8 mouse cellular contexts compared by ENCODE assay signal in the genomic region with DNA sequence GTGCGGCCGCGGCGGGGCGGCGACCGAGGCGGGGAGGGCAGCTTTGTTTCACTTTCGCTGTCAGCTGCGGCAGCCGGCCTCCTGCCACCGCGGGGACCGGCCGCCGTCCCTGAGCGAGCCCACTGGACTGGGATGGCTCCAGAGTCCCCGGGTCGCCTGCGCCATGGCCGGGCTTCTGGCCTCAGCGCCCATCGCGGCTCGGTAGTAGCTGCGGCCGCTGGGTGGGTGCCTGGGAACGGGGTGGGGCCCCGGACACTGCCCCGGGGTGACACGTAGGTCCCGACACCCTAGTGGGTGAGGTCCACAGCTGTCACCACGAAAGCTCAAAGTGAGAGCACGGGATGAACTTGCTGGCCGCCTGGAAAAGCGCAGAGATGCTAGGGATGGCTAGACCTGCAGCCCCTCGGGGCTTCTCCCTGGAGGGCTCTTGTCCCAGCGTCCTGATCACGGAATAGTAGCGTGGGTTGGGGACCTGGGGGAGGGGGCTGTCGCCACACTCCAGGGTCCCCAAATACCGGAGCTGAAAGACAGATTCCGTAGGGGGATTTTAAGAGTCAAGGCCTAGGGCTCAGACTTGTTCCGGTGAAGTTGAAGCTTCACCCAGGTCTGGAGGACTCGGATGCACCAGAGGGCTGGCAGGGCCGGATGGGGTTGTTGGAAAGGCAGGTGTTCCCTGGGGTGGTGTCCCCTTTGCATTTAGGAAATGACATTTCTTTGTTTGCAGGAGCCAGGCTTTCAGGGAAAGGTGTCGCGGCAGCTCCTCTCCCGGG. TPM values are rescaled to one million over a fixed set of nuclear protein-coding genes. Genes with fewer than 3 reads are reported as not detected.
DNase-seq lines count a peak whose midpoint lies in the region; ATAC-seq and TF ChIP-seq lines count a peak whose summit lies in the region.

No protein-coding gene starts in this region.

- H3K36me3 ChIP-seq in heart, embryonic 13.5 days = peaks cover 4% of the 10 kb centered on the region; the same call in 1 of the 2 replicates
- H3K36me3 ChIP-seq in limb, embryonic 10.5 days = no peaks in the 10 kb centered on the region
- H3K36me3 ChIP-seq in midbrain, postnatal 0 days (ENCODE audit: insufficient read depth, low read length) = no peaks in the 10 kb centered on the region

- DNase-seq in left cerebral cortex, postnatal 4 days = peak; percentile 32
- no peak for DNase-seq in left cerebral cortex, adult 18-20 months (ENCODE audit: low spot score in 2 of 2)
- peak; percentile 59 for DNase-seq in R1 (ENCODE audit: low read depth, low spot score)
- peak; percentile 58 for DNase-seq in embryo, embryonic 9.5 days (ENCODE audit: extremely low spot score)
- peak; percentile 48 for DNase-seq in limb, embryonic 10.5 days (ENCODE audit: low spot score)
- DNase-seq in midbrain, postnatal 0 days (ENCODE audit: low spot score) = peak; percentile 22
- DNase-seq in thymus, postnatal 4 days = peak; percentile 67

- intact Hi-C loops in left cerebral cortex, postnatal 4 days (cut with DNase I) = no loop called here

- WGBS in heart, embryonic 13.5 days = under 1% methylated on average over 49 of the region's 49 CpGs
- 2% methylated on average over 46 of the region's 49 CpGs for WGBS in limb, embryonic 10.5 days
- WGBS in midbrain, postnatal 0 days = under 1% methylated on average over 42 of the region's 49 CpGs

- H3K4me3 ChIP-seq in heart, embryonic 13.5 days = peak overlapping the region; percentile 99
- peak overlapping the region; percentile 91 for H3K4me3 ChIP-seq in limb, embryonic 10.5 days
- peak overlapping the region; percentile 86 for H3K4me3 ChIP-seq in midbrain, postnatal 0 days (ENCODE audit: low read depth, low read length)

- H3K4me2 ChIP-seq in heart, embryonic 13.5 days = peak overlapping the region; percentile 91
- H3K4me2 ChIP-seq in midbrain, postnatal 0 days (ENCODE audit: low read depth, low read length, poor library complexity, severe bottlenecking) = peak overlapping the region; percentile 92

- no peak for TF ChIP-seq CTCF in midbrain, postnatal 0 days (IDR thresholded peaks at IDR 0.05)

- H3K27ac ChIP-seq in heart, embryonic 13.5 days (replicated peaks) = peak overlapping the region; percentile 98
- H3K27ac ChIP-seq in limb, embryonic 10.5 days = peak overlapping the region; percentile 93
- peak overlapping the region; percentile 96 for H3K27ac ChIP-seq in midbrain, postnatal 0 days (ENCODE audit: low read depth, low read length)

- no peaks in the 10 kb centered on the region for H3K9me3 ChIP-seq in heart, embryonic 13.5 days
- no peaks in the 10 kb centered on the region for H3K9me3 ChIP-seq in limb, embryonic 10.5 days (replicated peaks)
- H3K9me3 ChIP-seq in midbrain, postnatal 0 days (ENCODE audit: low read length) = no peaks in the 10 kb centered on the region

- ATAC-seq in heart, embryonic 13.5 days (ENCODE audit: extremely low read depth, insufficient number of reproducible peaks, low FRiP score, low TSS enrichment) = peak; percentile 48; the same call in 1 of the 2 replicates
- peak; percentile 47; the same call in 1 of the 2 replicates for ATAC-seq in midbrain, postnatal 0 days (ENCODE audit: low FRiP score)

- H3K9ac ChIP-seq in heart, embryonic 13.5 days = peak overlapping the region; percentile 99
- H3K9ac ChIP-seq in midbrain, postnatal 0 days (replicated peaks; ENCODE audit: low read length, poor library complexity, severe bottlenecking) = peak overlapping the region; percentile 98

- peaks cover 66% of the 10 kb centered on the region for H3K4me1 ChIP-seq in heart, embryonic 13.5 days
- H3K4me1 ChIP-seq in limb, embryonic 10.5 days = peaks cover 44% of the 10 kb centered on the region
- H3K4me1 ChIP-seq in midbrain, postnatal 0 days (ENCODE audit: insufficient read depth, low read length) = peaks cover 9% of the 10 kb centered on the region

- no peaks in the 10 kb centered on the region for H3K27me3 ChIP-seq in heart, embryonic 13.5 days (replicated peaks)
- no peaks in the 10 kb centered on the region for H3K27me3 ChIP-seq in limb, embryonic 10.5 days (ENCODE audit: low read depth, poor library complexity, severe bottlenecking)
- no peaks in the 10 kb centered on the region for H3K27me3 ChIP-seq in midbrain, postnatal 0 days (ENCODE audit: insufficient read depth, low read length)

RNA-seq across cellular contexts. Expression of a gene that starts 0.6 kb away (rescaled TPM):
- total RNA-seq in left cerebral cortex, postnatal 4 days (2021) = 100 to 1,000 TPM; 407 to 423 TPM
- total RNA-seq in left cerebral cortex, adult 18-20 months (2021) = 100 to 1,000 TPM; 305 to 313 TPM
- polyA plus RNA-seq in heart, embryonic 13.5 days (2015; fragmentation: Nextera tagmentation; extraction: Ambion mirVana) = 74.2 and 79.3 TPM in 2 replicates
- polyA plus RNA-seq in limb, embryonic 10.5 days (2016; fragmentation: Nextera tagmentation; extraction: Ambion mirVana) = 37.2 and 41.7 TPM in 2 replicates
- 395 and 494 TPM in 2 replicates for total RNA-seq in midbrain, postnatal 0 days (2014; rRNA removed)
- 336 and 360 TPM in 2 replicates for polyA plus RNA-seq in midbrain, postnatal 0 days (2015; fragmentation: Nextera tagmentation; extraction: Ambion mirVana)

RNA-seq across cellular contexts. Expression of a gene that starts 31.2 kb away (rescaled TPM):
- 10 to 100 TPM; 20.2 to 26.4 TPM for total RNA-seq in left cerebral cortex, postnatal 4 days (2021)
- total RNA-seq in left cerebral cortex, adult 18-20 months (2021) = 10 to 100 TPM; 13.0 to 18.8 TPM
- 64.3 and 67.7 TPM in 2 replicates for polyA plus RNA-seq in heart, embryonic 13.5 days (2015; fragmentation: Nextera tagmentation; extraction: Ambion mirVana)
- 159 and 167 TPM in 2 replicates for polyA plus RNA-seq in limb, embryonic 10.5 days (2016; fragmentation: Nextera tagmentation; extraction: Ambion mirVana)
- 12.0 and 15.2 TPM in 2 replicates for total RNA-seq in midbrain, postnatal 0 days (2014; rRNA removed)
- polyA plus RNA-seq in midbrain, postnatal 0 days (2015; fragmentation: Nextera tagmentation; extraction: Ambion mirVana) = 22.0 and 22.1 TPM in 2 replicates

RNA-seq across cellular contexts. Expression of a gene that starts 38.8 kb away (rescaled TPM):
- total RNA-seq in left cerebral cortex, postnatal 4 days (2021) = 1 to 10 TPM; 1.9 to 3.1 TPM
- total RNA-seq in left cerebral cortex, adult 18-20 months (2021) = 1 to 10 TPM; 1.8 to 2.2 TPM
- polyA plus RNA-seq in heart, embryonic 13.5 days (2015; fragmentation: Nextera tagmentation; extraction: Ambion mirVana) = 7.6 and 8.1 TPM in 2 replicates
- polyA plus RNA-seq in limb, embryonic 10.5 days (2016; fragmentation: Nextera tagmentation; extraction: Ambion mirVana) = 3.1 and 4.4 TPM in 2 replicates
- total RNA-seq in midbrain, postnatal 0 days (2014; rRNA removed) = 1.8 and 7.1 TPM in 2 replicates
- 1.2 and 1.5 TPM in 2 replicates for polyA plus RNA-seq in midbrain, postnatal 0 days (2015; fragmentation: Nextera tagmentation; extraction: Ambion mirVana)

RNA-seq across cellular contexts. Expression of a gene that starts 56.1 kb away (rescaled TPM):
- 10 to 100 TPM; 23.4 to 24.1 TPM for total RNA-seq in left cerebral cortex, postnatal 4 days (2021)
- 10 to 100 TPM; 33.2 to 35.2 TPM for total RNA-seq in left cerebral cortex, adult 18-20 months (2021)
- 0.07 and 0.13 TPM in 2 replicates for polyA plus RNA-seq in heart, embryonic 13.5 days (2015; fragmentation: Nextera tagmentation; extraction: Ambion mirVana)
- 0.01 TPM in 1 of 2 replicates, not detected in the other for polyA plus RNA-seq in limb, embryonic 10.5 days (2016; fragmentation: Nextera tagmentation; extraction: Ambion mirVana)
- 14.5 and 16.0 TPM in 2 replicates for total RNA-seq in midbrain, postnatal 0 days (2014; rRNA removed)
- 6.7 and 8.9 TPM in 2 replicates for polyA plus RNA-seq in midbrain, postnatal 0 days (2015; fragmentation: Nextera tagmentation; extraction: Ambion mirVana)

Comparison
In these comparisons a context has a peak if more than half of its experiments do, and no peak if none do; other contexts are left out.
1. DNase-seq: peak in left cerebral cortex, postnatal 4 days (single experiment), R1 (single experiment), embryo, embryonic 9.5 days (single experiment), limb, embryonic 10.5 days (single experiment), midbrain, postnatal 0 days (single experiment) and thymus, postnatal 4 days (single experiment); none in left cerebral cortex, adult 18-20 months (0 of 2).
2. Peak in every context shown above with its lines, with median percentiles within 50 percentile points of each other: H3K27ac ChIP-seq and H3K4me3 ChIP-seq.